11 mouse cellular contexts compared by ENCODE assay signal in genomic region chr14:8156947-8157346, GRCm38 (mm10). TPM values are rescaled to one million over a fixed set of nuclear protein-coding genes. Genes with fewer than 3 reads are reported as not detected.
DNase-seq lines count a peak whose midpoint lies in the region; ATAC-seq and TF ChIP-seq lines count a peak whose summit lies in the region.
"Had no signal": no experiment of that assay in that cellular context is flagged by ENCODE, and none has a peak within 500 bp of the region (broad histone marks: within the 10 kb centered on the region; RNA-seq: fewer than 3 reads in every experiment).

No protein-coding gene starts in this region.

- H3K4me3 ChIP-seq in gastrocnemius, adult 2 months, result no peak overlapping the region
- H3K4me3 ChIP-seq in midbrain, postnatal 0 days (ENCODE audit: low read depth, low read length), result no peak overlapping the region
- H3K4me3 ChIP-seq in midbrain, embryonic 16.5 days (ENCODE audit: low read depth, low read length), result no peak overlapping the region
- no peak overlapping the region for H3K4me3 ChIP-seq in hindbrain, embryonic 11.5 days (ENCODE audit: low read depth, low read length)
- H3K4me3 ChIP-seq: forebrain, embryonic 10.5 days; megakaryocyte, embryonic 14.5 days had no signal

- no peaks in the 10 kb centered on the region for H3K4me1 ChIP-seq in midbrain, postnatal 0 days (ENCODE audit: insufficient read depth, low read length)
- no peaks in the 10 kb centered on the region for H3K4me1 ChIP-seq in midbrain, embryonic 16.5 days (ENCODE audit: control insufficient read depth, insufficient read depth, low read length)
- H3K4me1 ChIP-seq in hindbrain, embryonic 11.5 days (replicated peaks; ENCODE audit: control insufficient read depth, insufficient read depth, low read length), result no peaks in the 10 kb centered on the region
- H3K4me1 ChIP-seq: forebrain, embryonic 10.5 days had no signal

- peak; percentile 40 for TF ChIP-seq CTCF in gastrocnemius, adult 2 months (IDR thresholded peaks at IDR 0.05)
- TF ChIP-seq CTCF in midbrain, postnatal 0 days (IDR thresholded peaks at IDR 0.05), result peak; percentile 50

- WGBS in midbrain, postnatal 0 days, result 29% methylated on average over 3 of the region's 3 CpGs
- WGBS in midbrain, embryonic 16.5 days, result 38% methylated on average over 3 of the region's 3 CpGs
- WGBS in hindbrain, embryonic 11.5 days, result 43% methylated on average over 3 of the region's 3 CpGs

- DNase-seq in gastrocnemius, adult 2 months, result no peak
- no peak for DNase-seq in gastrocnemius, postnatal 14 days
- DNase-seq in midbrain, postnatal 0 days (ENCODE audit: low spot score), result peak; percentile 44
- DNase-seq in retina, embryonic 14.5 days (ENCODE audit: low spot score), result peak; percentile 28
- no peak for DNase-seq in cerebellum, adult 11 months
- no peak for DNase-seq in hindbrain, embryonic 11.5 days (ENCODE audit: low spot score)
- DNase-seq: layer of hippocampus, adult 9-11 months had no signal

- no peaks in the 10 kb centered on the region for H3K9me3 ChIP-seq in midbrain, postnatal 0 days (ENCODE audit: low read length)
- H3K9me3 ChIP-seq in midbrain, embryonic 16.5 days (replicated peaks; ENCODE audit: control insufficient read depth, low read length, poor library complexity, severe bottlenecking), result no peaks in the 10 kb centered on the region
- no peaks in the 10 kb centered on the region for H3K9me3 ChIP-seq in hindbrain, embryonic 11.5 days (ENCODE audit: control insufficient read depth, low read length)
- H3K9me3 ChIP-seq: forebrain, embryonic 10.5 days; megakaryocyte, embryonic 14.5 days had no signal

- no peaks in the 10 kb centered on the region for H3K27me3 ChIP-seq in midbrain, postnatal 0 days (ENCODE audit: insufficient read depth, low read length)
- no peaks in the 10 kb centered on the region for H3K27me3 ChIP-seq in midbrain, embryonic 16.5 days (ENCODE audit: control insufficient read depth, insufficient read depth, low read depth, low read length)
- H3K27me3 ChIP-seq in hindbrain, embryonic 11.5 days (ENCODE audit: control insufficient read depth, insufficient read depth, low read length), result no peaks in the 10 kb centered on the region
- H3K27me3 ChIP-seq: megakaryocyte, embryonic 14.5 days had no signal

- no peak overlapping the region for H3K4me2 ChIP-seq in midbrain, postnatal 0 days (ENCODE audit: low read depth, low read length, poor library complexity, severe bottlenecking)
- no peak overlapping the region for H3K4me2 ChIP-seq in midbrain, embryonic 16.5 days (ENCODE audit: low read length)
- H3K4me2 ChIP-seq in hindbrain, embryonic 11.5 days (replicated peaks; ENCODE audit: low read depth, low read length), result no peak overlapping the region

- intact Hi-C loops in gastrocnemius, adult 2 months (cut with DNase I), result no loop called here
- intact Hi-C loops in gastrocnemius, postnatal 14 days (cut with DNase I; ENCODE audit: low total_unique reads), result loop anchor here (5.0 to 10.0 kb wide), 2 partner anchors 65 to 192 kb away; no protein-coding TSS in a partner anchor

- no peak overlapping the region for H3K9ac ChIP-seq in midbrain, postnatal 0 days (replicated peaks; ENCODE audit: low read length, poor library complexity, severe bottlenecking)
- H3K9ac ChIP-seq in midbrain, embryonic 16.5 days (ENCODE audit: low read depth, low read length), result no peak overlapping the region
- no peak overlapping the region for H3K9ac ChIP-seq in hindbrain, embryonic 11.5 days (ENCODE audit: low read depth, low read length)

- peaks cover 48% of the 10 kb centered on the region for H3K36me3 ChIP-seq in midbrain, postnatal 0 days (ENCODE audit: insufficient read depth, low read length)
- H3K36me3 ChIP-seq in midbrain, embryonic 16.5 days (ENCODE audit: control insufficient read depth, insufficient read depth, low read length), result peaks cover 32% of the 10 kb centered on the region
- no peaks in the 10 kb centered on the region for H3K36me3 ChIP-seq in hindbrain, embryonic 11.5 days (ENCODE audit: control insufficient read depth, insufficient read depth, low read length)

- no peak overlapping the region for H3K27ac ChIP-seq in gastrocnemius, adult 2 months
- H3K27ac ChIP-seq in midbrain, postnatal 0 days (ENCODE audit: low read depth, low read length), result no peak overlapping the region
- no peak overlapping the region for H3K27ac ChIP-seq in midbrain, embryonic 16.5 days (ENCODE audit: low read length)
- H3K27ac ChIP-seq in hindbrain, embryonic 11.5 days (ENCODE audit: low read depth, low read length), result no peak overlapping the region
- H3K27ac ChIP-seq: forebrain, embryonic 10.5 days had no signal

- no peak for ATAC-seq in midbrain, postnatal 0 days (ENCODE audit: low FRiP score)
- no peak for ATAC-seq in midbrain, embryonic 16.5 days
- peak; percentile 69 for ATAC-seq in common myeloid progenitor, adult 5-6 weeks (replicated peaks; ENCODE audit: low read depth, poor library complexity, severe bottlenecking)
- no peak for ATAC-seq in hindbrain, embryonic 11.5 days (ENCODE audit: low FRiP score)

RNA-seq across cellular contexts. Expression of gene Pdhb, which starts 15.9 kb away (rescaled TPM):
- 100 to 1,000 TPM; 268 to 370 TPM for total RNA-seq in gastrocnemius, adult 2 months (2021)
- 100 to 1,000 TPM; 335 to 409 TPM for total RNA-seq in gastrocnemius, postnatal 14 days (2021)
- 153 and 192 TPM in 2 replicates for total RNA-seq in midbrain, postnatal 0 days (2014; rRNA removed)
- polyA plus RNA-seq in midbrain, postnatal 0 days (2015; fragmentation: Nextera tagmentation; extraction: Ambion mirVana), result 256 and 264 TPM in 2 replicates
- polyA plus RNA-seq in midbrain, embryonic 16.5 days (2015; fragmentation: Nextera tagmentation; extraction: Ambion mirVana), result 255 and 256 TPM in 2 replicates
- 112 and 132 TPM in 2 replicates for total RNA-seq in common myeloid progenitor, adult 5-6 weeks (2017)
- polyA plus RNA-seq in hindbrain, embryonic 11.5 days (2014; fragmentation: Nextera tagmentation; extraction: Ambion mirVana), result 228 and 233 TPM in 2 replicates

RNA-seq across cellular contexts. Expression of gene Kctd6, which starts 57.0 kb away (rescaled TPM):
- 1 to 10 TPM; 7.7 to 9.3 TPM for total RNA-seq in gastrocnemius, adult 2 months (2021)
- total RNA-seq in gastrocnemius, postnatal 14 days (2021), result 1 to 10 TPM; 6.6 to 7.4 TPM
- 18.7 and 23.1 TPM in 2 replicates for total RNA-seq in midbrain, postnatal 0 days (2014; rRNA removed)
- 33.6 and 42.8 TPM in 2 replicates for polyA plus RNA-seq in midbrain, postnatal 0 days (2015; fragmentation: Nextera tagmentation; extraction: Ambion mirVana)
- polyA plus RNA-seq in midbrain, embryonic 16.5 days (2015; fragmentation: Nextera tagmentation; extraction: Ambion mirVana), result 7.2 and 9.5 TPM in 2 replicates
- 7.3 and 7.9 TPM in 2 replicates for total RNA-seq in common myeloid progenitor, adult 5-6 weeks (2017)
- 8.2 and 11.2 TPM in 2 replicates for polyA plus RNA-seq in hindbrain, embryonic 11.5 days (2014; fragmentation: Nextera tagmentation; extraction: Ambion mirVana)

RNA-seq across cellular contexts. Expression of gene Pxk, which starts 58.9 kb away (rescaled TPM):
- total RNA-seq in gastrocnemius, adult 2 months (2021), result 10 to 100 TPM; 12.4 to 12.7 TPM
- total RNA-seq in gastrocnemius, postnatal 14 days (2021), result 10 to 100 TPM; 11.4 to 11.6 TPM
- total RNA-seq in midbrain, postnatal 0 days (2014; rRNA removed), result 37.3 and 55.5 TPM in 2 replicates
- polyA plus RNA-seq in midbrain, postnatal 0 days (2015; fragmentation: Nextera tagmentation; extraction: Ambion mirVana), result 54.3 and 58.3 TPM in 2 replicates
- 68.8 and 73.2 TPM in 2 replicates for polyA plus RNA-seq in midbrain, embryonic 16.5 days (2015; fragmentation: Nextera tagmentation; extraction: Ambion mirVana)
- total RNA-seq in common myeloid progenitor, adult 5-6 weeks (2017), result 6.8 and 14.0 TPM in 2 replicates
- polyA plus RNA-seq in hindbrain, embryonic 11.5 days (2014; fragmentation: Nextera tagmentation; extraction: Ambion mirVana), result 32.4 and 36.4 TPM in 2 replicates

Comparison
In these comparisons a context has a peak if more than half of its experiments do, and no peak if none do; other contexts are left out.
1. DNase-seq: peak in midbrain, postnatal 0 days (single experiment) and retina, embryonic 14.5 days (single experiment); none in gastrocnemius, adult 2 months (single experiment), gastrocnemius, postnatal 14 days (single experiment), cerebellum, adult 11 months (single experiment) and hindbrain, embryonic 11.5 days (single experiment).